In genomic region chr12:55798745-55799144, GRCm38 (mm10) we compare ENCODE assay signal across 22 mouse cellular contexts.
"Had no signal": no experiment of that assay in that cellular context is flagged by ENCODE, and none has a peak within 500 bp of the region (broad histone marks: within the 10 kb centered on the region; RNA-seq: fewer than 3 reads in every experiment).

No protein-coding gene starts in this region.

- H3K27me3 ChIP-seq: heart, embryonic 12.5 days; hindbrain, embryonic 12.5 days; intestine, embryonic 15.5 days; limb, embryonic 13.5 days; limb, embryonic 15.5 days; liver, embryonic 12.5 days had no signal

- DNase-seq: gastrocnemius, postnatal 25 days; heart, adult 18-20 months; heart, postnatal 10 days; heart, postnatal 4 days; kidney, adult 18-20 months; kidney, adult 8-10 months; kidney, postnatal 10 days; kidney, postnatal 25 days; kidney, postnatal 4 days; left cerebral cortex, postnatal 4 days had no signal

- H3K27ac ChIP-seq: heart, embryonic 10.5 days; hindbrain, embryonic 10.5 days; hindbrain, embryonic 12.5 days; hindbrain, embryonic 14.5 days; intestine, embryonic 15.5 days; layer of hippocampus, adult 2 months; left cerebral cortex, adult 2 months; limb, embryonic 13.5 days; limb, embryonic 15.5 days; liver, embryonic 12.5 days; liver, embryonic 14.5 days had no signal

- H3K4me3 ChIP-seq: heart, embryonic 10.5 days; heart, embryonic 12.5 days; hindbrain, embryonic 10.5 days; hindbrain, embryonic 12.5 days; intestine, embryonic 15.5 days; layer of hippocampus, adult 2 months; left cerebral cortex, adult 2 months; limb, embryonic 13.5 days; limb, embryonic 15.5 days; liver, embryonic 12.5 days had no signal

- H3K9ac ChIP-seq: heart, embryonic 12.5 days; hindbrain, embryonic 12.5 days; hindbrain, embryonic 14.5 days; intestine, embryonic 15.5 days; limb, embryonic 13.5 days; limb, embryonic 15.5 days; liver, embryonic 12.5 days; liver, embryonic 14.5 days had no signal

- H3K4me1 ChIP-seq: heart, embryonic 10.5 days; hindbrain, embryonic 10.5 days; hindbrain, embryonic 12.5 days; intestine, embryonic 15.5 days; limb, embryonic 13.5 days; limb, embryonic 15.5 days had no signal

- H3K36me3 ChIP-seq: hindbrain, embryonic 12.5 days had no signal
